Mouse (Mus musculus) testis, adult 2 months (tissue): ENCODE data around the gene Myh10. TPM values are rescaled to one million over a fixed set of nuclear protein-coding genes. Genes with fewer than 3 reads are reported as not detected.

Experiments
- H3K27ac ChIP-seq: fragments of 200-500 bp; 2 replicates; pipeline ENCODE4 v1.5.1; 2012; ENCODE audit warnings: low read depth, low read length; ENCODE audit not compliant: control insufficient read depth, insufficient read depth
- H3K27me3 ChIP-seq: fragments of 200-500 bp; 2 replicates; pipeline ENCODE4 v1.6.1; 2012; ENCODE audit warnings: mild to moderate bottlenecking, low read length, moderate library complexity; ENCODE audit not compliant: control insufficient read depth, insufficient read depth
- H3K36me3 ChIP-seq: fragments of 200-500 bp; 2 replicates; pipeline ENCODE4 v1.6.1; 2012; ENCODE audit warnings: mild to moderate bottlenecking, low read length; ENCODE audit not compliant: control insufficient read depth, insufficient read depth
- H3K4me1 ChIP-seq: fragments of 200-500 bp; 2 replicates; pipeline ENCODE4 v1.6.1; 2012; ENCODE audit warnings: low read length; ENCODE audit not compliant: control insufficient read depth, insufficient read depth
- H3K4me3 ChIP-seq: fragments of 200-500 bp; 2 replicates; pipeline ENCODE4 v1.5.1; 2012; ENCODE audit warnings: low read depth, mild to moderate bottlenecking, low read length, moderate library complexity, mixed read lengths; ENCODE audit not compliant: control insufficient read depth
- CTCF ChIP-seq: fragments of 200-500 bp; IDR thresholded peaks from 2 replicates; pipeline ENCODE4 v1.5.1; 2012; ENCODE audit warnings: low read depth, mild to moderate bottlenecking, inconsistent platforms, low read length, moderate library complexity; ENCODE audit not compliant: control insufficient read depth, insufficient read depth, insufficient replicate concordance
- POLR2A ChIP-seq: fragments of 200-500 bp; IDR thresholded peaks from 2 replicates; pipeline ENCODE4 v1.6.1; 2012; ENCODE audit warnings: low read depth, mild to moderate bottlenecking, inconsistent platforms, low read length, moderate library complexity; ENCODE audit not compliant: control insufficient read depth
- polyA plus RNA-seq: library from polyadenylated mRNA; depleted of rRNA; stranded (reverse); fragments of >200 nt; gene quantifications from 2 replicates; pipeline ENCODE4 v1.2.3, GENCODE M21; 2012

The Myh10 gene
- polyA plus RNA-seq, 1 experiment: 44.2 TPM

DNA sequence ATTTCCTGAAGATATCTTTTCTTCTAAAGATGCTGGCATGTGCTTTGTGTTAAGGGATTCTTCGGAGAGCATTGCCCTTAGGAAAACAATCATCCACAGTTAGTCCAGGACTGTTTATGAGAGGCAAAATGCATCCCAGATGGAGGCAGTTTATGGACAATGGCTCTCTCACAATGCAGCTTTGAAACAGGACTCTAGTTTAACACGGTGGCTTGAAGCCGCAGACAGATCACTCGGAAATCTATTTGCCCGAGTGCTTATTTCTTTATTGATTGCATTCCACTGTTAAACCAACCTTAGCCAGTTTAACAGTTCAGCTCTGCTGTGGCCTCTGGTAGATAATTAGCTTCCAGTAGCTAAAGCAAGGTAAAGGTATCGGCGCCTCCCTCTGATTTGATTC, 62.9 kb downstream of the Myh10 start:
- Histone ChIP-seq H3K4me3 (no peak overlapping the region; the same call in 1 of the 2 replicates), H3K27ac (no peak overlapping the region), H3K36me3 (no peaks in the 10 kb centered on the region; the same call in 1 of the 2 replicates), H3K4me1 (0 out of 2 replicates have a peak, but pooled peaks cover 2% of the 10 kb centered on the region), H3K27me3 (no peaks in the 10 kb centered on the region)
- no peak for TF ChIP-seq POLR2A
- TF ChIP-seq CTCF: no peak

DNA sequence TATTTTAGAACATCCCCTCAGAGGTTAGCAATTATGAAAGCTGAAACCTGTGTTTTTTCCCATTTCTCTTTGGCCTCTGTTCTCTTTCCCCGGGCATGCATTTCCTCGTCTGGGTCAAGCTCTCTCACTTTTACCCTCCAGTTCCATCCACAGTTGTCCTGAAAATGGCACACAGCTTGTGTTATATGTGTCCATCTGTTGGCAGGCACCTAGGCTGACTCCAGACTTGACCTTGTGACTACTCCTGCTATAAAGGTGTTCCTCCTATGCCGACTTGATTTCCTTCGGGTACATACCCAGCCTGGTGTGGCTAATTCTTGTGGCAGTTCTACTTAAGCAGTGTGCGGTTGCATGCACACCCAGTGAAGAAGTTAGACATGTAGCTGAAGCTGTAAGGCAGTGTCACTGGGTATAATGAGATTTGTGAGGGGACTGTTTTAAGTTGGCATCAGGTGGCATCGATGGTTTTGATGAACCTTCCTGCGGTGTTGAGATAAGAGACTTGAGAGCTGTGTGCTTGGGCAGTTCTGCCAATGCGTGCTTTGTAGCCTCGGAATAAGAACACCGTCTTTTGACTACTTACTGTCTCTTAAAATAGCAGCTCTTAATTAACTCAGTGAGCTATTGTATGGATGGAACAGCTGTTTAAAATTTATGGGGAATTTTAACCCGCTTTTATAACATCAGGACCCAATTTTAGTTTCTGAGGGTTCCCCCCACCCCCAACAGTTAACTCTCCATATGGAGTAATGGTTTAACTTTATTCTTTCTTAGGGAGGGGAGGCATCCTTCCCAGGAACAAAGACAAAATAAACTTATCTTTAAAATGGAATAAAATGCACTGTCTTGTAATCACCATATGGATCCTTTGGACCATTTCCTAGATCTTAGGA, 65.3 kb downstream of the Myh10 start:
- Histone ChIP-seq H3K27ac (no peak overlapping the region), H3K4me1 (0 out of 2 replicates have a peak, but pooled peaks cover 2% of the 10 kb centered on the region), H3K36me3 (no peaks in the 10 kb centered on the region; the same call in 1 of the 2 replicates), H3K4me3 (no peak overlapping the region), H3K27me3 (no peaks in the 10 kb centered on the region)
- no peak for TF ChIP-seq CTCF

DNA sequence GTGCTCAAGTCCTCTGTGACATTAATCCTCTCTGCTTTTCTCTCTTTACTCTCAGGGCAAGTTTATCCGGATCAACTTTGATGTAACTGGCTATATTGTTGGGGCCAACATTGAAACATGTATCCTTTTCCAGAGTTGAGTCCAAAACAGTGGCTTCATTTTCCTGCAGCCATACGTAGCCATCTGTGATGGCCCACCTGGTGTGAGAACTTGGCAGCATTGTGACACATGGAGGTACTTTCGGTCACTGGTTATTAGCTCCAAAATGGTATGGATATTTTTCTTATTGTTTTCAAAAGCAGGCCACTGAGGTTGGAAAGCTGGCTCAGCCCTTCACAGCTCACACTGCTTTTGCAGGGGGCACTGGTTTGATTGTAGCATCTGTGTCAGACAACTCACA, 68.3 kb downstream of the Myh10 start:
- H3K4me3 ChIP-seq: no peak overlapping the region
- TF ChIP-seq CTCF: no peak
- no peak for TF ChIP-seq POLR2A

DNA sequence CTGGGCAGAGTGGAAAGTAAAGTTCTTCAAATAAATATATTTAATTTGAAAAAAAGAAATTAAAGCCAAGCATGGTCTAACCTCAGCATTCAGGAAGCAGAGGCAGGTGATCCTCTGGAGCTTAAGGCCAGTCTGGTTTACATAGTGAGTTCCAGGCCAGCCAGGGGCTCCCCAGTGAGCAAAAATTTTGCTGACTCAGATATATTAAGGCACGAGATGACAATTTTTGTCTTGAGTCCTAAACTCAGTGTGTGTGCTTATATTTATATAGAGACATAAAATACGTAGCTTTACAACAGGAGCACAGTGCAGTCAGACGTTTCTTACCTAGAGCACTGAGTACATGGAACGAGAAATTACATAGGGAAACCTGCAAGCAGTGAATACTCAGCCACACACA, 69.8 kb downstream of the Myh10 start:
- peaks cover 2% of the 10 kb centered on the region; the same call in 1 of the 2 replicates for H3K36me3 ChIP-seq
- H3K27me3 ChIP-seq: no peaks in the 10 kb centered on the region
- H3K27ac ChIP-seq: no peak overlapping the region
- H3K4me3 ChIP-seq: no peak overlapping the region
- TF ChIP-seq POLR2A (no peak), CTCF (no peak)
- H3K4me1 ChIP-seq: no peaks in the 10 kb centered on the region

More for the DNA sequence above, 68.3 kb downstream of the Myh10 start:
- Histone ChIP-seq H3K36me3 (peaks cover 2% of the 10 kb centered on the region; the same call in 1 of the 2 replicates), H3K4me1 (no peaks in the 10 kb centered on the region), H3K27ac (no peak overlapping the region), H3K27me3 (no peaks in the 10 kb centered on the region)

DNA sequence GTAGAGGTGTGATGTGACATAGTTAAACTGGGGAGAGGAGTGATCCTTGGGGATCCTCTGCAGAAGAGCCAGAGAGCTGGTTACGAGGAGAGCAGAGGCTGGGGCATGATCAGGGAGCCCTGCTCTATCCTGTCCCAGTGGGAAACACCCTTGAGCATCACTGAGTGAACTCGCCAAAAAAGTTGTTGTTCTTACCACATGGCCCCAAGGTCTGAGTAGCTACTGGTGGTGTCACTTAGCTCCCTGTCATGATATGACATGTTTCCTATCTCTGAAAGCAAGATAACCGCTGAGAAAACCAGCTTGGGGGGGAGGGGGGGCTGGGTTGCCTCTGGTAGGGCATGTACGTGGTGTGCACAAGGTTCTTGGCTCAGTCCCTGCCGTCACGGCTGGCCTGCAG, 70.3 kb downstream of the Myh10 start:
- Histone ChIP-seq H3K4me3 (no peak overlapping the region), H3K36me3 (peaks cover 2% of the 10 kb centered on the region; the same call in 1 of the 2 replicates), H3K27me3 (no peaks in the 10 kb centered on the region), H3K27ac (no peak overlapping the region), H3K4me1 (no peaks in the 10 kb centered on the region)
- no peak for TF ChIP-seq POLR2A
- no peak for TF ChIP-seq CTCF

DNA sequence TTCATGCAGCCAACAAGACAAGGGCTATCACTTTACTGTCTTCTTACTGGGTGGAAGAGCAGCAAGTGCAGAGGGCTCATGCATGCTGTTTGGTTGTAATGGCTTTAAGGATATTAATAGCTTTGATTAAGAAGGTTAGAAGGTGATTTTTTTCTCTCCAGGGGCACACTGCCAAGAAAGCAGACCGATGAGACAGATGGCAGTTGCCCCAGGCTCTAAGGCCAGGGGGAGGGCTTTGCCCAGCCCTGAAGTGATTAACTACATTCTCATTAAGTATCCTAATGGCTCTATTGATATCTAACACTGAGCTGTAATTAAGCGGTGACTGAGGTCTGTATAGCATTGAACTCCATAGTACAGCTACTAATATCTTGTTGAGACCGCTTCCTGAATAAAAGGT, 73.3 kb downstream of the Myh10 start:
- Histone ChIP-seq H3K4me3 (no peak overlapping the region), H3K27me3 (no peaks in the 10 kb centered on the region), H3K27ac (no peak overlapping the region), H3K36me3 (peaks cover 2% of the 10 kb centered on the region; the same call in 1 of the 2 replicates), H3K4me1 (no peaks in the 10 kb centered on the region)
- TF ChIP-seq POLR2A (no peak), CTCF (no peak)

DNA sequence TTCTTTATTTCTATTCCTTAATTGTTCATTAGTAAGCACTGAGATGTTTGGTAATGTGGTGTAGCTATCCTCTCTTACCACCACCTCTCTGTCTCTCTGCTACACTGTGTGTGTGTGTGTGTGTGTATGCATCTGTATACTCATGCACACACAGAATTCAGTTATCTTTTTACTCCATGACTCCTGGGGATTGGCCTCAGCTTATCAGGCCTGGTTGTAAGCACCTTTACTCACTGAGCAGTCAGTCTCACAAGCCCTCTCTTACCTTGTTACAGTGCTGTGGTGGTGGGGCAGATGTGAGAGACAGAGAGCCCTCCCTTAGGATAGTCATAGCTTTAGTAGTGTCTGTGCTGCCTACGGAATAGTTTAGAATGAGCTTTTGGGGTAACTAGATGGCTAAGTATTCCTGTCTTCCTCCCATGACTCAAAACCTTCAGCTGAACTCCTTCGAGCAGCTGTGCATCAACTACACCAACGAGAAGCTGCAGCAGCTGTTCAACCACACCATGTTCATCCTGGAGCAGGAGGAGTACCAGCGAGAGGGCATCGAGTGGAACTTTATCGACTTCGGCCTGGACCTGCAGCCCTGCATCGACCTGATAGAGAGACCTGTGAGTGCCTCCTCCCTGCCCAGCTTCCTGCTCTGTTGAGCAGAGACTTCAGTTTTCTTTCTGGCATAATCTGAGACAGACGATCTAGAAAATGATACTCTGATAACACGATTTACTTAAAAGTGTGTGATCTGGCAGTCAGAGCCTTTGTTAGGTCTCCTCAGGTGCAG, 76.6 kb downstream of the Myh10 start:
- H3K4me1 ChIP-seq: no peaks in the 10 kb centered on the region
- no peak overlapping the region for H3K4me3 ChIP-seq
- H3K27me3 ChIP-seq: no peaks in the 10 kb centered on the region
- TF ChIP-seq CTCF (no peak), POLR2A (no peak)
- peaks cover 2% of the 10 kb centered on the region for H3K36me3 ChIP-seq
- no peak overlapping the region for H3K27ac ChIP-seq
